Mouse (Mus musculus) limb, embryonic 12.5 days (tissue): ENCODE results near the gene Rab6a. TPM values are rescaled to one million over a fixed set of nuclear protein-coding genes. Genes with fewer than 3 reads are reported as not detected.

Source experiments
- ATAC-seq: fragments of 200-750 bp; cut with Nextera tagmentation; 2 replicates; pipeline ENCODE4 v1.8.0; 2017; ENCODE audit warnings: low read depth, moderate TSS enrichment; ENCODE audit not compliant: insufficient number of reproducible peaks, insufficient read depth, low FRiP score, low TSS enrichment
- H3K27ac ChIP-seq: fragments of 300-500 bp; sonication (generic); 2 replicates; pipeline ENCODE4 v1.5.1; 2016; ENCODE audit warnings: mild to moderate bottlenecking, moderate library complexity
- H3K27me3 ChIP-seq: fragments of 300-500 bp; sonication (generic); 2 replicates; pipeline ENCODE4 v1.6.1; 2016; ENCODE audit warnings: mild to moderate bottlenecking, moderate library complexity
- H3K36me3 ChIP-seq: fragments of 300-500 bp; sonication (generic); 2 replicates; pipeline ENCODE4 v1.6.1; 2016; ENCODE audit warnings: mild to moderate bottlenecking, moderate library complexity
- H3K4me1 ChIP-seq: fragments of 300-500 bp; sonication (generic); replicated peaks from 2 replicates; pipeline ENCODE4 v1.6.1; 2016
- H3K4me2 ChIP-seq: fragments of 300-500 bp; sonication (generic); 2 replicates; pipeline ENCODE4 v1.6.1; 2016; ENCODE audit warnings: mild to moderate bottlenecking, moderate library complexity
- H3K4me3 ChIP-seq: fragments of 300-500 bp; sonication (generic); replicated peaks from 2 replicates; pipeline ENCODE4 v1.5.1; 2016; ENCODE audit warnings: mild to moderate bottlenecking
- H3K9ac ChIP-seq: fragments of 300-500 bp; sonication (generic); replicated peaks from 2 replicates; pipeline ENCODE4 v1.6.1; 2016; ENCODE audit warnings: mild to moderate bottlenecking, moderate library complexity
- H3K9me3 ChIP-seq: fragments of 300-500 bp; sonication (generic); 2 replicates; pipeline ENCODE4 v1.6.1; 2016; ENCODE audit warnings: mild to moderate bottlenecking, moderate library complexity
- WGBS: fragments of 180-500 bp; shearing (Covaris S2); methylation state at CpG from one replicate; pipeline ENCODE4 v1.1.7; 2016; 5-methylcytosine and 5-hydroxymethylcytosine counted together
- polyA plus RNA-seq: library from polyadenylated mRNA; unstranded; fragments of >200 nt; fragmentation: Nextera tagmentation; extraction: Ambion mirVana; gene quantifications from 2 replicates; pipeline ENCODE4 v1.2.1, GENCODE M21; 2016

Gene Rab6a
- polyA plus RNA-seq, 1 experiment from 2014 or later, result 107 TPM

- no peak for ATAC-seq
- Histone ChIP-seq H3K9ac (no peak overlapping the region), H3K4me3 (no peak overlapping the region), H3K9me3 (no peaks in the 10 kb centered on the region), H3K27ac (no peak overlapping the region), H3K4me2 (no peak overlapping the region), H3K4me1 (peaks cover 9% of the 10 kb centered on the region; the same call in 1 of the 2 replicates), H3K27me3 (no peaks in the 10 kb centered on the region), H3K36me3 (no peaks in the 10 kb centered on the region)
- 84% methylated on average over 1 of the region's 1 CpGs for WGBS
These were observed 76.0 kb downstream of the Rab6a start for GRCm38 (mm10) chr7:100683241-100683640.

GRCm38 (mm10) chr7:100684081-100684480 is 76.9 kb downstream of the Rab6a start:
- H3K27me3 ChIP-seq, result no peaks in the 10 kb centered on the region
- no peaks in the 10 kb centered on the region for H3K36me3 ChIP-seq
- H3K4me3 ChIP-seq, result no peak overlapping the region
- no peaks in the 10 kb centered on the region for H3K9me3 ChIP-seq
- 71% methylated on average over 5 of the region's 5 CpGs for WGBS
- H3K4me2 ChIP-seq, result no peak overlapping the region
- H3K9ac ChIP-seq, result no peak overlapping the region
- no peak overlapping the region for H3K27ac ChIP-seq
- no peak for ATAC-seq
- peaks cover 6% of the 10 kb centered on the region; the same call in 1 of the 2 replicates for H3K4me1 ChIP-seq

- Histone ChIP-seq H3K4me2 (no peak overlapping the region), H3K9ac (no peak overlapping the region), H3K27ac (no peak overlapping the region), H3K36me3 (no peaks in the 10 kb centered on the region), H3K9me3 (no peaks in the 10 kb centered on the region), H3K4me3 (no peak overlapping the region), H3K27me3 (no peaks in the 10 kb centered on the region), H3K4me1 (0 out of 2 replicates have a peak, but pooled peaks cover 1% of the 10 kb centered on the region)
- 57% methylated on average over 7 of the region's 7 CpGs for WGBS
- ATAC-seq, result no peak
These were observed 77.3 kb downstream of the Rab6a start for GRCm38 (mm10) chr7:100684538-100684937.

- Histone ChIP-seq H3K4me2 (no peak overlapping the region), H3K4me3 (no peak overlapping the region), H3K9me3 (no peaks in the 10 kb centered on the region), H3K27ac (no peak overlapping the region), H3K27me3 (no peaks in the 10 kb centered on the region), H3K36me3 (no peaks in the 10 kb centered on the region), H3K4me1 (no peaks in the 10 kb centered on the region), H3K9ac (no peak overlapping the region)
- WGBS, result 43% methylated on average over 13 of the region's 13 CpGs
- no peak for ATAC-seq
These were observed 78.1 kb downstream of the Rab6a start for GRCm38 (mm10) chr7:100685061-100686030.

- Histone ChIP-seq H3K9me3 (no peaks in the 10 kb centered on the region), H3K9ac (no peak overlapping the region), H3K4me3 (no peak overlapping the region), H3K4me1 (no peaks in the 10 kb centered on the region), H3K27ac (no peak overlapping the region), H3K36me3 (no peaks in the 10 kb centered on the region), H3K4me2 (no peak overlapping the region), H3K27me3 (no peaks in the 10 kb centered on the region)
- 74% methylated on average over 7 of the region's 7 CpGs for WGBS
- no peak; the same call in 1 of the 2 replicates for ATAC-seq
These were observed 81.3 kb downstream of the Rab6a start for GRCm38 (mm10) chr7:100688471-100688870.

Other genes with a start within 250 kb of the Rab6a start
- gene C2cd3, start 235.2 kb upstream of the Rab6a start, polyA plus RNA-seq, result 37.7 and 40.4 TPM in 2 replicates
- 53.8 and 60.6 TPM in 2 replicates for gene Ppme1, start 235.1 kb upstream of the Rab6a start, polyA plus RNA-seq
- not detected in 2 replicates for gene Ucp3, start 134.4 kb upstream of the Rab6a start, polyA plus RNA-seq
- gene Ucp2, start 114.1 kb upstream of the Rab6a start, polyA plus RNA-seq, result 154 and 169 TPM in 2 replicates
- gene Dnajb13, start 92.5 kb upstream of the Rab6a start, polyA plus RNA-seq, result 0.26 and 0.35 TPM in 2 replicates
- gene Coa4, start 70.3 kb upstream of the Rab6a start, polyA plus RNA-seq, result 15.7 and 21.3 TPM in 2 replicates
- 59.5 and 66.2 TPM in 2 replicates for gene Mrpl48, start 891 bp downstream of the Rab6a start, polyA plus RNA-seq
- gene Plekhb1, start 55.0 kb downstream of the Rab6a start, polyA plus RNA-seq, result 1.4 and 2.6 TPM in 2 replicates
- 42.7 and 54.1 TPM in 2 replicates for gene Fam168a, start 99.2 kb downstream of the Rab6a start, polyA plus RNA-seq